Mouse (Mus musculus) kidney, postnatal 0 days (tissue): ENCODE results near the gene Stox2. TPM values are rescaled to one million over a fixed set of nuclear protein-coding genes. Genes with fewer than 3 reads are reported as not detected.

Experiments
- ATAC-seq: fragments of 200-750 bp; cut with Nextera tagmentation; replicated peaks from 2 replicates; pipeline ENCODE4 v1.8.0; 2017; ENCODE audit warnings: low read depth, moderate number of reproducible peaks, moderate TSS enrichment, moderate library complexity; ENCODE audit not compliant: low FRiP score
- DNase-seq: peaks from one replicate; pipeline ENCODE4 v3.0.0-alpha.2; 2016; ENCODE audit warnings: low spot score
- H3K27ac ChIP-seq: fragments of 300-500 bp; sonication (generic); 2 replicates; pipeline ENCODE4 v1.5.1; 2014; ENCODE audit warnings: mild to moderate bottlenecking
- H3K27me3 ChIP-seq: fragments of 300-500 bp; sonication (generic); 2 replicates; pipeline ENCODE4 v1.6.1; 2014; ENCODE audit warnings: low read length, mixed read lengths; ENCODE audit not compliant: insufficient read depth
- H3K36me3 ChIP-seq: fragments of 300-500 bp; sonication (generic); 2 replicates; pipeline ENCODE4 v1.6.1; 2014; ENCODE audit warnings: low read length, mixed read lengths; ENCODE audit not compliant: insufficient read depth
- H3K4me1 ChIP-seq: fragments of 300-500 bp; sonication (generic); replicated peaks from 2 replicates; pipeline ENCODE4 v1.6.1; 2014; ENCODE audit warnings: antibody characterized with exemption, low read length, mixed read lengths; ENCODE audit not compliant: insufficient read depth
- H3K4me2 ChIP-seq: fragments of 300-500 bp; sonication (generic); 2 replicates; pipeline ENCODE4 v1.6.1; 2014; ENCODE audit warnings: mild to moderate bottlenecking, low read length, moderate library complexity, mixed read lengths
- H3K4me3 ChIP-seq: fragments of 300-500 bp; sonication (generic); replicated peaks from 2 replicates; pipeline ENCODE4 v1.5.1; 2014; ENCODE audit warnings: low read depth, low read length
- H3K9ac ChIP-seq: fragments of 300-500 bp; sonication (generic); 2 replicates; pipeline ENCODE4 v1.6.1; 2014; ENCODE audit warnings: low read depth, low read length
- H3K9me3 ChIP-seq: fragments of 300-500 bp; sonication (generic); replicated peaks from 2 replicates; pipeline ENCODE4 v1.6.1; 2016; ENCODE audit warnings: low read length, inconsistent platforms, mixed read lengths
- CTCF ChIP-seq: IDR thresholded peaks from 2 replicates; pipeline ENCODE4 v1.5.1; 2016; ENCODE audit warnings: antibody characterized with exemption, low read depth, mild to moderate bottlenecking, moderate library complexity
- WGBS: fragments of 180-500 bp; shearing (Covaris S2); extraction: QIAGEN DNeasy Blood & Tissue Kit; methylation state at CpG from one replicate; pipeline ENCODE4 v1.1.7; 2014; 5-methylcytosine and 5-hydroxymethylcytosine counted together
- polyA plus RNA-seq: library from polyadenylated mRNA; unstranded; fragments of >200 nt; fragmentation: Nextera tagmentation; extraction: Ambion mirVana; gene quantifications from 2 replicates; pipeline ENCODE4 v1.2.1, GENCODE M21; 2015

Gene Stox2
- polyA plus RNA-seq, 1 experiment from 2014 or later: 8.8 TPM

GRCm38 (mm10) chr8:47218021-47218420, 228.1 kb downstream of the Stox2 start:
- no peak overlapping the region for H3K4me3 ChIP-seq
- no peak for TF ChIP-seq CTCF
- no peaks in the 10 kb centered on the region for H3K36me3 ChIP-seq
- no peak overlapping the region for H3K4me2 ChIP-seq
- H3K27me3 ChIP-seq: no peaks in the 10 kb centered on the region
- 30% methylated on average over 8 of the region's 8 CpGs for WGBS
- no peak overlapping the region for H3K9ac ChIP-seq
- no peaks in the 10 kb centered on the region for H3K9me3 ChIP-seq
- H3K27ac ChIP-seq: no peak overlapping the region
- ATAC-seq (peak; percentile 49; the same call in 1 of the 2 replicates), DNase-seq (peak; percentile 39)
- no peaks in the 10 kb centered on the region for H3K4me1 ChIP-seq

- 0 out of 2 replicates have a peak, but pooled peaks cover 3% of the 10 kb centered on the region for H3K4me1 ChIP-seq
- no peaks in the 10 kb centered on the region for H3K9me3 ChIP-seq
- no peak for TF ChIP-seq CTCF
- H3K4me3 ChIP-seq: no peak overlapping the region
- H3K36me3 ChIP-seq: no peaks in the 10 kb centered on the region
- H3K27me3 ChIP-seq: no peaks in the 10 kb centered on the region
- WGBS: 48% methylated on average over 9 of the region's 9 CpGs
- DNase-seq (peak; percentile 74), ATAC-seq (peak; percentile 57; the same call in 1 of the 2 replicates)
- H3K27ac ChIP-seq: no peak overlapping the region
- no peak overlapping the region for H3K4me2 ChIP-seq
- no peak overlapping the region for H3K9ac ChIP-seq
Observed at GRCm38 (mm10) chr8:47212124-47212523, 234.0 kb downstream of the Stox2 start.

- no peak for TF ChIP-seq CTCF
- 50% methylated on average over 9 of the region's 9 CpGs for WGBS
- DNase-seq: no peak
- Histone ChIP-seq H3K9me3 (no peaks in the 10 kb centered on the region), H3K4me3 (no peak overlapping the region), H3K27ac (no peak overlapping the region), H3K4me1 (0 out of 2 replicates have a peak, but pooled peaks cover 3% of the 10 kb centered on the region), H3K36me3 (no peaks in the 10 kb centered on the region), H3K9ac (no peak overlapping the region), H3K27me3 (no peaks in the 10 kb centered on the region), H3K4me2 (no peak overlapping the region)
- ATAC-seq: no peak
Observed at GRCm38 (mm10) chr8:47211226-47211625, 234.9 kb downstream of the Stox2 start.

GRCm38 (mm10) chr8:47208246-47208645, 237.9 kb downstream of the Stox2 start:
- Histone ChIP-seq H3K27me3 (no peaks in the 10 kb centered on the region), H3K4me2 (no peak overlapping the region), H3K4me1 (0 out of 2 replicates have a peak, but pooled peaks cover 3% of the 10 kb centered on the region), H3K9ac (no peak overlapping the region), H3K9me3 (no peaks in the 10 kb centered on the region), H3K4me3 (no peak overlapping the region), H3K36me3 (no peaks in the 10 kb centered on the region), H3K27ac (no peak overlapping the region)
- ATAC-seq (no peak), DNase-seq (no peak)
- TF ChIP-seq CTCF: no peak
- 82% methylated on average over 4 of the region's 4 CpGs for WGBS

GRCm38 (mm10) chr8:47206640-47207237, 239.4 kb downstream of the Stox2 start:
- TF ChIP-seq CTCF: no peak
- WGBS: 45% methylated on average over 8 of the region's 8 CpGs
- DNase-seq (peak; percentile 42), ATAC-seq (no peak; the same call in 1 of the 2 replicates)
- Histone ChIP-seq H3K27me3 (no peaks in the 10 kb centered on the region), H3K4me2 (no peak overlapping the region), H3K4me3 (no peak overlapping the region), H3K27ac (no peak overlapping the region), H3K36me3 (no peaks in the 10 kb centered on the region), H3K9me3 (no peaks in the 10 kb centered on the region), H3K4me1 (no peaks in the 10 kb centered on the region), H3K9ac (no peak overlapping the region)

- ATAC-seq (no peak), DNase-seq (no peak)
- Histone ChIP-seq H3K9me3 (no peaks in the 10 kb centered on the region), H3K4me1 (no peaks in the 10 kb centered on the region), H3K27ac (no peak overlapping the region), H3K4me2 (no peak overlapping the region), H3K4me3 (no peak overlapping the region), H3K36me3 (0 out of 2 replicates have a peak, but pooled peaks cover 5% of the 10 kb centered on the region), H3K27me3 (no peaks in the 10 kb centered on the region), H3K9ac (no peak overlapping the region)
- WGBS: 83% methylated on average over 5 of the region's 5 CpGs
- TF ChIP-seq CTCF: peak; percentile 25; the same call in 1 of the 2 replicates
Observed at GRCm38 (mm10) chr8:47205472-47205871, 240.7 kb downstream of the Stox2 start.
